ENCODE assay signal across 8 mouse cellular contexts in genomic region chr11:83754227-83754626, GRCm38 (mm10). TPM values are rescaled to one million over a fixed set of nuclear protein-coding genes. Genes with fewer than 3 reads are reported as not detected.
A peak's percentile ranks its signal among the peaks of the same experiment; 100 is the strongest.
DNase-seq lines count a peak whose midpoint lies in the region; ATAC-seq and TF ChIP-seq lines count a peak whose summit lies in the region.

No protein-coding gene starts in this region.

- peaks cover 19% of the 10 kb centered on the region for H3K79me3 ChIP-seq in C2C12 (ENCODE audit: low read depth)

- peak overlapping the region; percentile 89 for H3ac ChIP-seq in C2C12 (ENCODE audit: control insufficient read depth, insufficient read length, low read depth)

- peak overlapping the region; percentile 93 for H3K9ac ChIP-seq in forebrain, embryonic 15.5 days (replicated peaks)
- peak overlapping the region; percentile 80 for H3K9ac ChIP-seq in liver, embryonic 14.5 days (replicated peaks)

- no peaks in the 10 kb centered on the region for H3K27me3 ChIP-seq in C2C12 (ENCODE audit: control insufficient read depth, insufficient read depth, insufficient read length)
- H3K27me3 ChIP-seq in forebrain, embryonic 15.5 days, result peaks cover 12% of the 10 kb centered on the region; the same call in 1 of the 2 replicates
- no peaks in the 10 kb centered on the region for H3K27me3 ChIP-seq in liver, embryonic 14.5 days (ENCODE audit: control insufficient read depth, insufficient read depth, low read length)

- H3K4me2 ChIP-seq in forebrain, embryonic 15.5 days (replicated peaks), result peak overlapping the region; percentile 56
- H3K4me2 ChIP-seq in liver, embryonic 14.5 days (ENCODE audit: low read depth), result peak overlapping the region; percentile 86

- no peak for DNase-seq in gastrocnemius, adult 2 months
- DNase-seq in gastrocnemius, adult 18-20 months (ENCODE audit: low spot score), result no peak
- DNase-seq in liver, embryonic 14.5 days (ENCODE audit: low read depth in 3 of 3, low spot score in 3 of 3), result no peak
- DNase-seq in embryo, embryonic 10.5 days (ENCODE audit: low spot score), result no peak
- no peak for DNase-seq in adrenal gland, postnatal 10 days
- no peak for DNase-seq in left cerebral cortex, postnatal 25 days (ENCODE audit: low spot score in 2 of 2)

- ATAC-seq in forebrain, embryonic 15.5 days (replicated peaks), result peak; percentile 49
- ATAC-seq in liver, embryonic 14.5 days (ENCODE audit: insufficient read depth), result no peak

- H3K9me3 ChIP-seq in forebrain, embryonic 15.5 days, result no peaks in the 10 kb centered on the region
- H3K9me3 ChIP-seq in liver, embryonic 14.5 days (ENCODE audit: control insufficient read depth, low read length), result no peaks in the 10 kb centered on the region; the same call in 1 of the 2 replicates

- peaks cover 24% of the 10 kb centered on the region for H3K4me1 ChIP-seq in forebrain, embryonic 15.5 days
- H3K4me1 ChIP-seq in liver, embryonic 14.5 days (replicated peaks; ENCODE audit: control insufficient read depth in 2 of 2, insufficient read depth in 2 of 2, low read length in 1 of 2), result peaks cover 2 to 13% of the 10 kb centered on the region in 2 experiments

- H3K36me3 ChIP-seq in C2C12 (ENCODE audit: control insufficient read depth, insufficient read depth), result peaks cover 35% of the 10 kb centered on the region
- peaks cover 34% of the 10 kb centered on the region for H3K36me3 ChIP-seq in forebrain, embryonic 15.5 days
- peaks cover 11% of the 10 kb centered on the region for H3K36me3 ChIP-seq in liver, embryonic 14.5 days (replicated peaks; ENCODE audit: control insufficient read depth, insufficient read depth, low read depth)

- WGBS in forebrain, embryonic 15.5 days, result 3% methylated on average over 8 of the region's 8 CpGs
- WGBS in liver, embryonic 14.5 days (ENCODE audit: insufficient replicate concordance), result 8% methylated on average over 8 of the region's 8 CpGs

- H3K79me2 ChIP-seq in C2C12 (ENCODE audit: control insufficient read depth, insufficient read depth), result peaks cover 22% of the 10 kb centered on the region

- intact Hi-C loops in gastrocnemius, adult 2 months (cut with DNase I), result no loop called here
- intact Hi-C loops in left cerebral cortex, postnatal 25 days (cut with DNase I), result no loop called here

- no peak for TF ChIP-seq CTCF in gastrocnemius, adult 2 months (IDR thresholded peaks at IDR 0.05)
- TF ChIP-seq CTCF in C2C12 (IDR thresholded peaks at IDR 0.05; ENCODE audit: control insufficient read depth, insufficient read depth, insufficient read length), result no peak
- TF ChIP-seq CTCF in liver, embryonic 14.5 days (IDR thresholded peaks at IDR 0.05; ENCODE audit: low read depth), result no peak

- H3K4me3 ChIP-seq in gastrocnemius, adult 2 months, result peak overlapping the region; percentile 76
- H3K4me3 ChIP-seq in C2C12 (ENCODE audit: insufficient read depth, poor library complexity, severe bottlenecking), result peak overlapping the region; percentile 84
- H3K4me3 ChIP-seq in forebrain, embryonic 15.5 days, result peak overlapping the region; percentile 92
- peak overlapping the region; percentile 93 for H3K4me3 ChIP-seq in liver, embryonic 14.5 days (ENCODE audit: insufficient read depth in 1 of 2, low read depth in 2 of 2, low read length in 2 of 2)

- no peak for TF ChIP-seq EP300 in liver, embryonic 14.5 days (IDR thresholded peaks at IDR 0.05; ENCODE audit: low read depth)

- H3K27ac ChIP-seq in gastrocnemius, adult 2 months, result peak overlapping the region; percentile 90
- H3K27ac ChIP-seq in forebrain, embryonic 15.5 days (replicated peaks), result peak overlapping the region; percentile 93
- no peak overlapping the region for H3K27ac ChIP-seq in liver, embryonic 14.5 days

TF ChIP-seq in C2C12, 6 proteins besides CTCF, POLR2A, EP300 and RAD21:
- TF ChIP-seq MYOG (IDR thresholded peaks at IDR 0.05; ENCODE audit: control insufficient read depth, extremely low read depth, insufficient read length), result no peak
- no peak for TF ChIP-seq MAX (IDR thresholded peaks at IDR 0.05)
- TF ChIP-seq CEBPB (IDR thresholded peaks at IDR 0.05; ENCODE audit: low read depth), result no peak
- TF ChIP-seq MYOD1 (IDR thresholded peaks at IDR 0.05; ENCODE audit: control insufficient read depth, insufficient read length, low read depth), result no peak
- no peak for TF ChIP-seq USF1 (IDR thresholded peaks at IDR 0.05; ENCODE audit: low read depth)
- no peak for TF ChIP-seq FOSL1 (IDR thresholded peaks at IDR 0.05; ENCODE audit: insufficient read depth, low read length, poor library complexity, severe bottlenecking)
TF ChIP-seq in C2C12: peak in this region for 0.

RNA-seq across cellular contexts. Expression of gene Heatr6, which starts 0.7 kb away (rescaled TPM):
- 1 to 10 TPM; 8.5 to 9.2 TPM for total RNA-seq in gastrocnemius, adult 2 months (2021)
- 10 to 100 TPM in 1 of 2 experiments, 1 to 10 TPM in 1; 8.5 to 10.7 TPM for total RNA-seq in gastrocnemius, adult 18-20 months (2021)
- 10.2 TPM for polyA plus RNA-seq in C2C12 (2012; fragmentation: generic; extraction: Trizol)
- polyA plus RNA-seq in forebrain, embryonic 15.5 days (2015; fragmentation: Nextera tagmentation; extraction: Ambion mirVana), result 42.4 TPM in 2 replicates
- polyA plus RNA-seq in liver, embryonic 14.5 days (2012; rRNA removed), result 3.6 and 3.8 TPM in 2 replicates
- 5.6 and 6.0 TPM in 2 replicates for polyA plus RNA-seq in liver, embryonic 14.5 days (2014; fragmentation: Nextera tagmentation; extraction: Ambion mirVana)
- 10 to 100 TPM; 10.1 to 14.4 TPM for total RNA-seq in adrenal gland, postnatal 10 days (2021)
- 10 to 100 TPM; 12.3 to 14.8 TPM for total RNA-seq in left cerebral cortex, postnatal 25 days (2021)

RNA-seq across cellular contexts. Expression of gene Wfdc21, which starts 7.5 kb away (rescaled TPM):
- not detected for total RNA-seq in gastrocnemius, adult 2 months (2021)
- under 1 TPM in 1 of 2 experiments, not detected in 1; 0.62 TPM for total RNA-seq in gastrocnemius, adult 18-20 months (2021)
- not detected for polyA plus RNA-seq in C2C12 (2012; fragmentation: generic; extraction: Trizol)
- polyA plus RNA-seq in forebrain, embryonic 15.5 days (2015; fragmentation: Nextera tagmentation; extraction: Ambion mirVana), result not detected in 2 replicates
- polyA plus RNA-seq in liver, embryonic 14.5 days (2012; rRNA removed), result 4.9 and 6.5 TPM in 2 replicates
- polyA plus RNA-seq in liver, embryonic 14.5 days (2014; fragmentation: Nextera tagmentation; extraction: Ambion mirVana), result 12.4 and 22.8 TPM in 2 replicates
- 1 to 10 TPM; 1.1 to 3.2 TPM for total RNA-seq in adrenal gland, postnatal 10 days (2021)
- not detected for total RNA-seq in left cerebral cortex, postnatal 25 days (2021)

RNA-seq across cellular contexts. Expression of gene Wfdc18, which starts 45.4 kb away (rescaled TPM):
- total RNA-seq in gastrocnemius, adult 2 months (2021), result not detected
- not detected for total RNA-seq in gastrocnemius, adult 18-20 months (2021)
- not detected for polyA plus RNA-seq in C2C12 (2012; fragmentation: generic; extraction: Trizol)
- polyA plus RNA-seq in forebrain, embryonic 15.5 days (2015; fragmentation: Nextera tagmentation; extraction: Ambion mirVana), result not detected in 2 replicates
- polyA plus RNA-seq in liver, embryonic 14.5 days (2012; rRNA removed), result not detected in 2 replicates
- not detected in 2 replicates for polyA plus RNA-seq in liver, embryonic 14.5 days (2014; fragmentation: Nextera tagmentation; extraction: Ambion mirVana)
- total RNA-seq in adrenal gland, postnatal 10 days (2021), result not detected
- 1 to 10 TPM; 1.9 to 3.1 TPM for total RNA-seq in left cerebral cortex, postnatal 25 days (2021)

RNA-seq across cellular contexts. Expression of gene Wfdc17, which starts 50.4 kb away (rescaled TPM):
- total RNA-seq in gastrocnemius, adult 2 months (2021), result under 1 TPM; 0.47 to 0.69 TPM
- under 1 TPM in 1 of 2 experiments, not detected in 1; 0.78 TPM for total RNA-seq in gastrocnemius, adult 18-20 months (2021)
- not detected for polyA plus RNA-seq in C2C12 (2012; fragmentation: generic; extraction: Trizol)
- polyA plus RNA-seq in forebrain, embryonic 15.5 days (2015; fragmentation: Nextera tagmentation; extraction: Ambion mirVana), result not detected in 2 replicates
- 7.4 and 7.9 TPM in 2 replicates for polyA plus RNA-seq in liver, embryonic 14.5 days (2012; rRNA removed)
- polyA plus RNA-seq in liver, embryonic 14.5 days (2014; fragmentation: Nextera tagmentation; extraction: Ambion mirVana), result 15.6 and 21.7 TPM in 2 replicates
- total RNA-seq in adrenal gland, postnatal 10 days (2021), result 1 to 10 TPM; 1.5 to 2.4 TPM
- not detected for total RNA-seq in left cerebral cortex, postnatal 25 days (2021)
